Mouse (Mus musculus): ENCODE results near the gene Glud1.

- TF ChIP-seq CTCF (IDR thresholded peaks at IDR 0.05; ENCODE audit: low read depth, low read length) (no peak), TAL1 (conservative IDR thresholded peaks at IDR 0.05; ENCODE audit: low read depth, low read length) (no peak), GATA1 (IDR thresholded peaks at IDR 0.05; ENCODE audit: borderline replicate concordance, low read length) (no peak)
Measured at GRCm38 (mm10) chr14:34312339-34313048, 2.0 kb downstream of the Glud1 start.

Data from G1E (cell line).